Mouse (Mus musculus): ENCODE measurements around the gene Nr4a1. TPM values are rescaled to one million over a fixed set of nuclear protein-coding genes. Genes with fewer than 3 reads are reported as not detected.

Nr4a1 gene
- polyA plus RNA-seq, 1 experiment: 31.9 TPM

DNA sequence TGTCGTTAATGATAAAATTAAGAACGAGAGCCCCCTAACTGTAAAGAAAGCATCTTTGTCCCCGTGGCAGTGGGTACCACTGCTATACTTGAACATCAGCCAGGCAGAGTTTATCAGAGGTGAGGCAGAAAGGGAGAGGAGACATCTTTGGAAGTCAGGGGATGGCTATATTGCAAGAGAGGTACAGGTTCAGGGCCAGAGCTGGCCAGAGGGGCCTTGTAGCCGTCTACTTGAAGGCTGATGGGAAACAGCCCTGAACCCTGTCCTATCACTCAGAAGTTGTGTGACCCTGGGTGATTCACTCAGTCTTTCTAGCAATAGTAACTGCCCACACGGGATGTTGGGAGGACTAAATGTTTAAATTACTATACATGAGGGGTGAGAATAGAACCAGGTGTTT, 67.1 kb downstream of the Nr4a1 start:
- no peak overlapping the region for H3K9ac ChIP-seq (ENCODE audit: low read depth, poor library complexity, severe bottlenecking)
- no peaks in the 10 kb centered on the region for H3K27me3 ChIP-seq (ENCODE audit: control insufficient read depth, insufficient read depth, low read length, poor library complexity, severe bottlenecking)
- H3K4me1 ChIP-seq (ENCODE audit: control insufficient read depth, insufficient read depth, low read length): peaks cover 2% of the 10 kb centered on the region
- H3K27ac ChIP-seq (ENCODE audit: insufficient read depth, low read length): no peak overlapping the region
- H3K4me3 ChIP-seq (ENCODE audit: low read depth, low read length): no peak overlapping the region
- H3K36me3 ChIP-seq (ENCODE audit: control insufficient read depth, insufficient read depth, low read length, poor library complexity, severe bottlenecking): no peaks in the 10 kb centered on the region
- TF ChIP-seq EP300 (IDR thresholded peaks at IDR 0.05; ENCODE audit: insufficient read depth, low read depth, low read length) (no peak), CTCF (IDR thresholded peaks at IDR 0.05; ENCODE audit: low read depth, low read length) (no peak), POLR2A (IDR thresholded peaks at IDR 0.05; ENCODE audit: insufficient read depth, low read length) (no peak)
- no peaks in the 10 kb centered on the region for H3K9me3 ChIP-seq (replicated peaks; ENCODE audit: control insufficient read depth, insufficient read depth, low read length, poor library complexity, severe bottlenecking)

DNA sequence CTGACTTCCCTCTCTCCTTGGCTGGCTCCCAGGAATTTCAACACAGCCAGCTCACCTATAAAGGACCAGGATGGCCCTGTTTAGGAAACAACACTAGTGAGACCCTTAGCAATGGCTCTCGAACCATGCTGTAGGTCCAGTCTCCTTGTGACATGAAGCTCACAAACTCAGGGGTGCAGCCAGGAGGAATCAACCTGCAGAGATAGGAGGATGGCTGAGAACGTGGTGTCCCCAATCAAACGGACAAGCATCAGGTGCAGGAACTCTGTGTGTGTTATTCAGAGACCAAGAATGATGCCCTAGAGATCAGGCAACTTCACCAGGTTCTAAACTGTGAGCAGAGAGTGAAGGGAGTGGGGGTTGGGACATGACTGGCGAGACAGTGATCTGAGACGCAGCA, 68.0 kb downstream of the Nr4a1 start:
- Histone ChIP-seq H3K9me3 (replicated peaks; ENCODE audit: control insufficient read depth, insufficient read depth, low read length, poor library complexity, severe bottlenecking) (no peaks in the 10 kb centered on the region), H3K9ac (ENCODE audit: low read depth, poor library complexity, severe bottlenecking) (no peak overlapping the region), H3K27me3 (ENCODE audit: control insufficient read depth, insufficient read depth, low read length, poor library complexity, severe bottlenecking) (no peaks in the 10 kb centered on the region), H3K4me1 (ENCODE audit: control insufficient read depth, insufficient read depth, low read length) (no peaks in the 10 kb centered on the region), H3K4me3 (ENCODE audit: low read depth, low read length) (no peak overlapping the region), H3K27ac (ENCODE audit: insufficient read depth, low read length) (no peak overlapping the region), H3K36me3 (ENCODE audit: control insufficient read depth, insufficient read depth, low read length, poor library complexity, severe bottlenecking) (no peaks in the 10 kb centered on the region)
- TF ChIP-seq POLR2A (IDR thresholded peaks at IDR 0.05; ENCODE audit: insufficient read depth, low read length) (no peak), EP300 (IDR thresholded peaks at IDR 0.05; ENCODE audit: insufficient read depth, low read depth, low read length) (no peak)

DNA sequence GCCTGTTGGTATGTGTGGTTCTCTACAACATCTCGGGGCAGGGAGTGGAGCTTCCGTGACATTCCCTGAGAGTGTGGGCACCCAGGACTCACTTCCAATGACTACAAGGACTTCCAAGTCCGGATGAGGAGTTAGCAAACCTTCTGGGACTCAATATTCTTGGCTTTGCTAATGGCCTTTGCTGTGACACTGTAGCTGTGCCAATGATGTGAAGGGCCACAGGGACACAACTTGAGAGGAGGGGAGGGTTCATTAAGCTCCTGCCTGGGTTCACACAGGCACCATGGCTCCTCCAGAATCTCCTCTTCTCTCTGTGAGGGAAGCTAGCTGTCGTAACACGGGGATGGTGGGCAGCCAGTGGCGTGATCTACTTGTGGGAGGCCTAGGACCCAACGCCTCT, 68.6 kb downstream of the Nr4a1 start:
- no peaks in the 10 kb centered on the region for H3K27me3 ChIP-seq (ENCODE audit: control insufficient read depth, insufficient read depth, low read length, poor library complexity, severe bottlenecking)
- no peaks in the 10 kb centered on the region for H3K9me3 ChIP-seq (replicated peaks; ENCODE audit: control insufficient read depth, insufficient read depth, low read length, poor library complexity, severe bottlenecking)
- no peak overlapping the region for H3K27ac ChIP-seq (ENCODE audit: insufficient read depth, low read length)
- no peaks in the 10 kb centered on the region for H3K36me3 ChIP-seq (ENCODE audit: control insufficient read depth, insufficient read depth, low read length, poor library complexity, severe bottlenecking)
- no peaks in the 10 kb centered on the region for H3K4me1 ChIP-seq (ENCODE audit: control insufficient read depth, insufficient read depth, low read length)
- no peak overlapping the region for H3K4me3 ChIP-seq (ENCODE audit: low read depth, low read length)
- TF ChIP-seq EP300 (IDR thresholded peaks at IDR 0.05; ENCODE audit: insufficient read depth, low read depth, low read length) (no peak), CTCF (IDR thresholded peaks at IDR 0.05; ENCODE audit: low read depth, low read length) (no peak), POLR2A (IDR thresholded peaks at IDR 0.05; ENCODE audit: insufficient read depth, low read length) (no peak)
- H3K9ac ChIP-seq (ENCODE audit: low read depth, poor library complexity, severe bottlenecking): no peak overlapping the region

DNA sequence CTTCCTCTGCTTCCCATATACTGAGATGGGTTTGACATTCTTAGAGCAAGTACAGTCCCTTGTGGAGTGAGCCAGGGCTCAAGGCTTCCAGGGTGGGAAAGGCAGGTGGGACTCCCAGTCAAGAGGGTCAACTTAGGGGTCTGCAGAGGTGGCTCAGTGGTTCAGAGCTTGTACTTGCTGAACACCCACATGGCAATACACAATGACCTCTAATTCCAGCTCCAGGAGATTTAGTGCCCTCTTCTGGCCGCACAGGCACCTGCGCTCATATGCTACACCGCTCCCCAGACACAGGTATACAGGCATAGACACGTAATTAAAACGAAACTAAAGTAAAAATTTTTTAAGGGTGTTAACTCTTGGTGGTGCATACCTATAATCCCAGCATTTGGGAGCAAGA, 69.4 kb downstream of the Nr4a1 start:
- Histone ChIP-seq H3K4me3 (ENCODE audit: low read depth, low read length) (no peak overlapping the region), H3K27me3 (ENCODE audit: control insufficient read depth, insufficient read depth, low read length, poor library complexity, severe bottlenecking) (no peaks in the 10 kb centered on the region), H3K9me3 (replicated peaks; ENCODE audit: control insufficient read depth, insufficient read depth, low read length, poor library complexity, severe bottlenecking) (no peaks in the 10 kb centered on the region), H3K27ac (ENCODE audit: insufficient read depth, low read length) (no peak overlapping the region), H3K4me1 (ENCODE audit: control insufficient read depth, insufficient read depth, low read length) (no peaks in the 10 kb centered on the region), H3K9ac (ENCODE audit: low read depth, poor library complexity, severe bottlenecking) (no peak overlapping the region), H3K36me3 (ENCODE audit: control insufficient read depth, insufficient read depth, low read length, poor library complexity, severe bottlenecking) (no peaks in the 10 kb centered on the region)
- TF ChIP-seq CTCF (IDR thresholded peaks at IDR 0.05; ENCODE audit: low read depth, low read length): peak; percentile 47
- TF ChIP-seq POLR2A (IDR thresholded peaks at IDR 0.05; ENCODE audit: insufficient read depth, low read length): no peak

Other genes with a start within 250 kb of the Nr4a1 start
- gene Gm47841, start 206.9 kb upstream of the Nr4a1 start, polyA plus RNA-seq (2011; ENCODE audit: insufficient read depth, insufficient read length, low read depth, missing spikeins): not detected in 2 replicates
- gene Fignl2, start 175.7 kb upstream of the Nr4a1 start, polyA plus RNA-seq (2011; ENCODE audit: insufficient read depth, insufficient read length, low read depth, missing spikeins): 25.6 and 27.4 TPM in 2 replicates
- not detected in 2 replicates for gene Ankrd33, start 138.5 kb upstream of the Nr4a1 start, polyA plus RNA-seq (2011; ENCODE audit: insufficient read depth, insufficient read length, low read depth, missing spikeins)
- gene Acvrl1, start 125.7 kb upstream of the Nr4a1 start, polyA plus RNA-seq (2011; ENCODE audit: insufficient read depth, insufficient read length, low read depth, missing spikeins): 2.7 and 2.9 TPM in 2 replicates
- 27.7 and 27.8 TPM in 2 replicates for gene Acvr1b, start 80.2 kb upstream of the Nr4a1 start, polyA plus RNA-seq (2011; ENCODE audit: insufficient read depth, insufficient read length, low read depth, missing spikeins)
- gene Grasp, start 30.1 kb upstream of the Nr4a1 start, polyA plus RNA-seq (2011; ENCODE audit: insufficient read depth, insufficient read length, low read depth, missing spikeins): 8.6 and 9.6 TPM in 2 replicates
- 37.6 and 39.1 TPM in 2 replicates for gene Atg101, start 30.0 kb downstream of the Nr4a1 start, polyA plus RNA-seq (2011; ENCODE audit: insufficient read depth, insufficient read length, low read depth, missing spikeins)
- not detected in 2 replicates for gene 6030408B16Rik, start 38.9 kb downstream of the Nr4a1 start, polyA plus RNA-seq (2011; ENCODE audit: insufficient read depth, insufficient read length, low read depth, missing spikeins)
- 1.1 and 1.6 TPM in 2 replicates for gene Krt80, start 115.9 kb downstream of the Nr4a1 start, polyA plus RNA-seq (2011; ENCODE audit: insufficient read depth, insufficient read length, low read depth, missing spikeins)
- gene Krt7, start 156.8 kb downstream of the Nr4a1 start, polyA plus RNA-seq (2011; ENCODE audit: insufficient read depth, insufficient read length, low read depth, missing spikeins): 30.7 and 36.4 TPM in 2 replicates
- gene Krt87, start 184.5 kb downstream of the Nr4a1 start, polyA plus RNA-seq (2011; ENCODE audit: insufficient read depth, insufficient read length, low read depth, missing spikeins): not detected in 2 replicates
- not detected in 2 replicates for gene Krt88, start 193.5 kb downstream of the Nr4a1 start, polyA plus RNA-seq (2011; ENCODE audit: insufficient read depth, insufficient read length, low read depth, missing spikeins)
- gene Krt81, start 209.5 kb downstream of the Nr4a1 start, polyA plus RNA-seq (2011; ENCODE audit: insufficient read depth, insufficient read length, low read depth, missing spikeins): not detected in 2 replicates
- gene Krt86, start 219.2 kb downstream of the Nr4a1 start, polyA plus RNA-seq (2011; ENCODE audit: insufficient read depth, insufficient read length, low read depth, missing spikeins): not detected in 2 replicates
- gene Krt83, start 237.2 kb downstream of the Nr4a1 start, polyA plus RNA-seq (2011; ENCODE audit: insufficient read depth, insufficient read length, low read depth, missing spikeins): not detected in 2 replicates

All from ES-Bruce4 (cell line).